Mouse (Mus musculus): Measurements from ENCODE around the gene Hmga2. TPM values are rescaled to one million over a fixed set of nuclear protein-coding genes. Genes with fewer than 3 reads are reported as not detected.
"Not testable (repeated sequence)": the region's sequence is repeated elsewhere in the genome, so short reads cannot be mapped to it uniquely, and the experiment has no call there.

Gene Hmga2
- polyA plus RNA-seq, 1 experiment from 2014 or later: 0.71 TPM

GRCm38 (mm10) chr10:120384797-120385600, 91.3 kb downstream of the Hmga2 start:
- H3K27ac ChIP-seq (ENCODE audit: low read length): no peak overlapping the region
- WGBS: 51% methylated on average over 10 of the region's 10 CpGs
- H3K9ac ChIP-seq (replicated peaks; ENCODE audit: low read depth, low read length): no peak overlapping the region
- H3K36me3 ChIP-seq (ENCODE audit: control insufficient read depth, insufficient read depth): no peaks in the 10 kb centered on the region
- H3K9me3 ChIP-seq (ENCODE audit: control insufficient read depth, low read length): no peaks in the 10 kb centered on the region
- peaks cover 10% of the 10 kb centered on the region for H3K4me1 ChIP-seq (replicated peaks; ENCODE audit: control insufficient read depth, insufficient read depth, low read length)
- H3K4me3 ChIP-seq (replicated peaks; ENCODE audit: low read length): no peak overlapping the region
- H3K27me3 ChIP-seq (replicated peaks; ENCODE audit: control insufficient read depth, insufficient read depth, low read length): 0 out of 2 replicates have a peak, but pooled peaks cover 8% of the 10 kb centered on the region
- no peak overlapping the region for H3K4me2 ChIP-seq (ENCODE audit: low read length)
- ATAC-seq: no peak

- no peak overlapping the region for H3K9ac ChIP-seq (replicated peaks; ENCODE audit: low read depth, low read length)
- no peak overlapping the region for H3K27ac ChIP-seq (ENCODE audit: low read length)
- no peak overlapping the region for H3K4me3 ChIP-seq (replicated peaks; ENCODE audit: low read length)
- no peak for ATAC-seq
- H3K36me3 ChIP-seq (ENCODE audit: control insufficient read depth, insufficient read depth): no peaks in the 10 kb centered on the region
- H3K4me2 ChIP-seq (ENCODE audit: low read length): no peak overlapping the region
- 71% methylated on average over 7 of the region's 7 CpGs for WGBS
- peaks cover 10% of the 10 kb centered on the region for H3K4me1 ChIP-seq (replicated peaks; ENCODE audit: control insufficient read depth, insufficient read depth, low read length)
- no peaks in the 10 kb centered on the region for H3K9me3 ChIP-seq (ENCODE audit: control insufficient read depth, low read length)
- H3K27me3 ChIP-seq (replicated peaks; ENCODE audit: control insufficient read depth, insufficient read depth, low read length): 0 out of 2 replicates have a peak, but pooled peaks cover 5% of the 10 kb centered on the region
Measured at GRCm38 (mm10) chr10:120384040-120384439, 92.2 kb downstream of the Hmga2 start.

- 22% methylated on average over 3 of the region's 3 CpGs for WGBS
- no peak; the same call in 1 of the 2 replicates for ATAC-seq
- H3K4me3 ChIP-seq (replicated peaks; ENCODE audit: low read length): no peak overlapping the region
- no peaks in the 10 kb centered on the region for H3K36me3 ChIP-seq (ENCODE audit: control insufficient read depth, insufficient read depth)
- H3K4me2 ChIP-seq (ENCODE audit: low read length): peak overlapping the region; percentile 32
- 0 out of 2 replicates have a peak, but pooled peaks cover 6% of the 10 kb centered on the region for H3K27me3 ChIP-seq (replicated peaks; ENCODE audit: control insufficient read depth, insufficient read depth, low read length)
- H3K9me3 ChIP-seq (ENCODE audit: control insufficient read depth, low read length): no peaks in the 10 kb centered on the region
- no peak overlapping the region for H3K27ac ChIP-seq (ENCODE audit: low read length)
- H3K9ac ChIP-seq (replicated peaks; ENCODE audit: low read depth, low read length): no peak overlapping the region
- H3K4me1 ChIP-seq (replicated peaks; ENCODE audit: control insufficient read depth, insufficient read depth, low read length): peaks cover 27% of the 10 kb centered on the region
Measured at GRCm38 (mm10) chr10:120377795-120378194, 98.5 kb downstream of the Hmga2 start.

- 0 out of 2 replicates have a peak overlapping the region, but pooled peaks have one; percentile 4 for H3K4me3 ChIP-seq (replicated peaks; ENCODE audit: low read length)
- no peaks in the 10 kb centered on the region for H3K9me3 ChIP-seq (ENCODE audit: control insufficient read depth, low read length)
- 6% methylated on average over 19 of the region's 19 CpGs for WGBS
- H3K4me1 ChIP-seq (replicated peaks; ENCODE audit: control insufficient read depth, insufficient read depth, low read length): peaks cover 27% of the 10 kb centered on the region
- no peak overlapping the region; the same call in 1 of the 2 replicates for H3K9ac ChIP-seq (replicated peaks; ENCODE audit: low read depth, low read length)
- peak; percentile 97 for ATAC-seq
- H3K27ac ChIP-seq (ENCODE audit: low read length): no peak overlapping the region
- H3K27me3 ChIP-seq (replicated peaks; ENCODE audit: control insufficient read depth, insufficient read depth, low read length): 0 out of 2 replicates have a peak, but pooled peaks cover 6% of the 10 kb centered on the region
- no peaks in the 10 kb centered on the region for H3K36me3 ChIP-seq (ENCODE audit: control insufficient read depth, insufficient read depth)
- H3K4me2 ChIP-seq (ENCODE audit: low read length): peak overlapping the region; percentile 32
Measured at GRCm38 (mm10) chr10:120377327-120377752, 98.9 kb downstream of the Hmga2 start.

GRCm38 (mm10) chr10:120375438-120375837, 100.8 kb downstream of the Hmga2 start:
- no peak overlapping the region for H3K4me3 ChIP-seq (replicated peaks; ENCODE audit: low read length)
- ATAC-seq: no peak
- H3K27ac ChIP-seq (ENCODE audit: low read length): no peak overlapping the region
- peaks cover 27% of the 10 kb centered on the region for H3K4me1 ChIP-seq (replicated peaks; ENCODE audit: control insufficient read depth, insufficient read depth, low read length)
- H3K36me3 ChIP-seq (ENCODE audit: control insufficient read depth, insufficient read depth): no peaks in the 10 kb centered on the region
- 57% methylated on average over 14 of the region's 14 CpGs for WGBS
- H3K27me3 ChIP-seq (replicated peaks; ENCODE audit: control insufficient read depth, insufficient read depth, low read length): 0 out of 2 replicates have a peak, but pooled peaks cover 6% of the 10 kb centered on the region
- no peak overlapping the region for H3K9ac ChIP-seq (replicated peaks; ENCODE audit: low read depth, low read length)
- H3K9me3 ChIP-seq (ENCODE audit: control insufficient read depth, low read length): no peaks in the 10 kb centered on the region
- no peak overlapping the region for H3K4me2 ChIP-seq (ENCODE audit: low read length)

GRCm38 (mm10) chr10:120371215-120371614, 105.1 kb downstream of the Hmga2 start:
- Histone ChIP-seq H3K36me3 (ENCODE audit: control insufficient read depth, insufficient read depth) (no peaks in the 10 kb centered on the region), H3K27ac (ENCODE audit: low read length) (no peak overlapping the region), H3K4me1 (replicated peaks; ENCODE audit: control insufficient read depth, insufficient read depth, low read length) (peaks cover 8% of the 10 kb centered on the region; the same call in 1 of the 2 replicates), H3K4me2 (ENCODE audit: low read length) (no peak overlapping the region), H3K27me3 (replicated peaks; ENCODE audit: control insufficient read depth, insufficient read depth, low read length) (0 out of 2 replicates have a peak, but pooled peaks cover 4% of the 10 kb centered on the region), H3K4me3 (replicated peaks; ENCODE audit: low read length) (no peak overlapping the region), H3K9me3 (ENCODE audit: control insufficient read depth, low read length) (no peaks in the 10 kb centered on the region), H3K9ac (replicated peaks; ENCODE audit: low read depth, low read length) (no peak overlapping the region)
- no peak for ATAC-seq
- WGBS: 69% methylated on average over 10 of the region's 10 CpGs

GRCm38 (mm10) chr10:120369187-120369805, 107.0 kb downstream of the Hmga2 start:
- Histone ChIP-seq H3K9me3 (ENCODE audit: control insufficient read depth, low read length) (no peaks in the 10 kb centered on the region), H3K36me3 (ENCODE audit: control insufficient read depth, insufficient read depth) (no peaks in the 10 kb centered on the region), H3K27me3 (replicated peaks; ENCODE audit: control insufficient read depth, insufficient read depth, low read length) (no peaks in the 10 kb centered on the region), H3K4me1 (replicated peaks; ENCODE audit: control insufficient read depth, insufficient read depth, low read length) (peaks cover 9% of the 10 kb centered on the region), H3K9ac (replicated peaks; ENCODE audit: low read depth, low read length) (no peak overlapping the region), H3K4me2 (ENCODE audit: low read length) (no peak overlapping the region), H3K27ac (ENCODE audit: low read length) (no peak overlapping the region), H3K4me3 (replicated peaks; ENCODE audit: low read length) (no peak overlapping the region)
- 87% methylated on average over 21 of the region's 21 CpGs for WGBS
- no peak for ATAC-seq

- H3K4me2 ChIP-seq (ENCODE audit: low read length); H3K27ac ChIP-seq (ENCODE audit: low read length); H3K36me3 ChIP-seq (ENCODE audit: control insufficient read depth, insufficient read depth); ATAC-seq; H3K9ac ChIP-seq (replicated peaks; ENCODE audit: low read depth, low read length); H3K4me1 ChIP-seq (replicated peaks; ENCODE audit: control insufficient read depth, insufficient read depth, low read length); H3K4me3 ChIP-seq (replicated peaks; ENCODE audit: low read length); H3K27me3 ChIP-seq (replicated peaks; ENCODE audit: control insufficient read depth, insufficient read depth, low read length); H3K9me3 ChIP-seq (ENCODE audit: control insufficient read depth, low read length): not testable (repeated sequence)
- 87% methylated on average over 3 of the region's 3 CpGs for WGBS
Measured at GRCm38 (mm10) chr10:120366173-120366592, 110.1 kb downstream of the Hmga2 start.

- ATAC-seq: peak; percentile 58; the same call in 1 of the 2 replicates
- no peak overlapping the region for H3K9ac ChIP-seq (replicated peaks; ENCODE audit: low read depth, low read length)
- H3K4me1 ChIP-seq (replicated peaks; ENCODE audit: control insufficient read depth, insufficient read depth, low read length): peaks cover 9% of the 10 kb centered on the region
- H3K27ac ChIP-seq (ENCODE audit: low read length): no peak overlapping the region
- H3K36me3 ChIP-seq (ENCODE audit: control insufficient read depth, insufficient read depth): no peaks in the 10 kb centered on the region
- H3K4me3 ChIP-seq (replicated peaks; ENCODE audit: low read length): no peak overlapping the region
- 35% methylated on average over 24 of the region's 24 CpGs for WGBS
- H3K27me3 ChIP-seq (replicated peaks; ENCODE audit: control insufficient read depth, insufficient read depth, low read length): no peaks in the 10 kb centered on the region
- no peaks in the 10 kb centered on the region for H3K9me3 ChIP-seq (ENCODE audit: control insufficient read depth, low read length)
- H3K4me2 ChIP-seq (ENCODE audit: low read length): peak overlapping the region; percentile 20
Measured at GRCm38 (mm10) chr10:120365380-120366172, 110.7 kb downstream of the Hmga2 start.
